Mouse (Mus musculus) retina, postnatal 1 day (tissue): ENCODE results near the gene Camkk1.
A peak's percentile ranks its signal among the peaks of the same experiment; 100 is the strongest.

Experiments used
- DNase-seq: peaks from one replicate; pipeline ENCODE4 v3.0.0-alpha.2; 2012

Gene Camkk1

GRCm38 (mm10) chr11:73059630-73060029 lies 40.8 kb downstream of the Camkk1 start:
- no peak for DNase-seq

GRCm38 (mm10) chr11:73061413-73061812 lies 42.6 kb downstream of the Camkk1 start:
- no peak for DNase-seq

- DNase-seq = peak; percentile 11
Measured at GRCm38 (mm10) chr11:73071839-73072238, 53.0 kb downstream of the Camkk1 start.

DNA sequence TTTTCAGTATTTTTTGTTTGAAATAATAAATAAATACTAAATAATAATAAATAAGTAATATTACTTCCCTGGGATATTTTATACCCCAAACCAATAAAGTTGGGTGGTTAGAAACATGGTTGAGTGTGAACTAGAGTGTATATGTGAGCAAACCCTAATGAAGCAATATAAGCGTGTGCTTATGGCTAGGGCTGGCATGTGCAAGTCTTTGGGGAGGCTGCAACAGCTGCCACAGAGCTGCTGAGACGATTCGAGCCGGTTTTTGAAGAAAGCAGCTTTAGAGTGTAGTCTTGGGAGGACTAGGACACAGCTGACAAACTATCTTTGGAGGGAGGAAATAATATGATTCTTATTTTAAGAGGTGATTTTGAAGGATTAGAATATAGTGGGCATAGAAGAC lies 57.5 kb downstream of the Camkk1 start:
- DNase-seq = no peak

- DNase-seq = peak; percentile 29
Measured at GRCm38 (mm10) chr11:73076733-73077132, 57.9 kb downstream of the Camkk1 start.

GRCm38 (mm10) chr11:73077211-73077720 lies 58.5 kb downstream of the Camkk1 start:
- DNase-seq = peak; percentile 88

DNA sequence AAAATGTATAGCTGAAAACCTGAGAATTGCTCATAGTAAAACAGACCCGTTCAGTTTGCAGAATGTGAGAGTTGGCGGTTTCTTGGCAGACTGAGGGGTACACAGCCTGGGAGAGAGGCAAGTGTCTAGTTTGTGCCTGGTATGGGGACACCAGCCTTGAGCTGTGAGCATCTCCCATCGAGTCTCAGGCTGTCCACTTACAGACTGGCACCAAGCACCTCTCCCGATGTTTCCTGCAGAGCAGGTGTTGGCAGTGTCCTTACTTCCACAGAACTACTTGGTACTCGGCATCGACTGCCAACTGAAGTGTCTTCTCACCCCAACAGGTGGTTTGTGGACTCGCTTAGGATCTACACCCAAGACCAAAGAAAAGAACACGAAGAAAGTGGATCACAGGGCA lies 59.8 kb downstream of the Camkk1 start:
- DNase-seq = no peak

DNA sequence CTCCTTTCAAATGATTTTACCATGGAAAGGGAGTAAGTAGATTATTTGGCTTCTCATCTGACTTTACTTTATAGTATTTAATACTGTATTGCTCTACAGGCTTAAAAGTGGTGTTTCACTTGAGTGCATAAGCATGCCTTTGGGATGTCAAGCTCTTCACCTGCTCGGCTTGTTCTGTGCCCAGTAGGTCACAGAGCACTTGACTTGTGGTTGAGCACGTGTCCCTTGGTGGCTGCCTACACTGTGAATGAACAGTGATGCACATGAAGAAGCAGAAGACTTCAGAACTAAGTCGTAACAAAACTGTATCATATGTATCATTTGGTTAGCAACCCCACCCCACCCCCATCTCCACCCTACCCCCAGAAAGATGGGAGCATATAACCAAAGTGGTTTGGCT lies 61.5 kb downstream of the Camkk1 start:
- no peak for DNase-seq

- DNase-seq = no peak
Measured at GRCm38 (mm10) chr11:73084303-73084702, 65.5 kb downstream of the Camkk1 start.

- DNase-seq = no peak
Measured at GRCm38 (mm10) chr11:73084804-73085231, 66.0 kb downstream of the Camkk1 start.

GRCm38 (mm10) chr11:73085391-73085790 lies 66.6 kb downstream of the Camkk1 start:
- no peak for DNase-seq

- DNase-seq = no peak
Measured at GRCm38 (mm10) chr11:73087700-73088480, 69.1 kb downstream of the Camkk1 start.

- DNase-seq = no peak
Measured at GRCm38 (mm10) chr11:73090283-73090682, 71.5 kb downstream of the Camkk1 start, which contains the start of gene Itgae. Gene Itgae, plus strand, starts transcription at chr11:73090583.

DNA sequence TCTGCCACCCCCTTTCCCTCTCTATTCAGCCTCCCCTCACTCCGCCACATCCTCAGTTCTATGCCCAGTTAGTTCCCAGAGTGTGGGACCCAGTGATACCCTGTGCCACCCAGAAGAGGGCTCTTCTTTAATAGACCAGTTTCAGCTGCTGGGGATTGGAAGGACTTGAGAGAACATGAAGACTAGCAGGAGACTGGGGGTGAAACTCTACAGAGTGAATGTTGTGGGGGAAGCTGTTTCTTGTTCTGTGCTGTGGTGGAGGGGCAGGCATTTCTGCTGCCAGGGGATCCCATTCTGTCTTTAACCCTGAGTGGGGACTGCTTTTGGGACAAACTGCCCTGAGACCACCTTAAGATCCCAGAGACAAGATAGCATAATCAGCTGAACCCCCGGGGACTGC lies 72.0 kb downstream of the Camkk1 start:
- DNase-seq = no peak
